Mouse (Mus musculus): ENCODE results near the gene Hsf4. TPM values are rescaled to one million over a fixed set of nuclear protein-coding genes. Genes with fewer than 3 reads are reported as not detected.

The Hsf4 gene
- total RNA-seq, 2 experiments from 2014 or later: 17.2 to 17.5 TPM

DNA sequence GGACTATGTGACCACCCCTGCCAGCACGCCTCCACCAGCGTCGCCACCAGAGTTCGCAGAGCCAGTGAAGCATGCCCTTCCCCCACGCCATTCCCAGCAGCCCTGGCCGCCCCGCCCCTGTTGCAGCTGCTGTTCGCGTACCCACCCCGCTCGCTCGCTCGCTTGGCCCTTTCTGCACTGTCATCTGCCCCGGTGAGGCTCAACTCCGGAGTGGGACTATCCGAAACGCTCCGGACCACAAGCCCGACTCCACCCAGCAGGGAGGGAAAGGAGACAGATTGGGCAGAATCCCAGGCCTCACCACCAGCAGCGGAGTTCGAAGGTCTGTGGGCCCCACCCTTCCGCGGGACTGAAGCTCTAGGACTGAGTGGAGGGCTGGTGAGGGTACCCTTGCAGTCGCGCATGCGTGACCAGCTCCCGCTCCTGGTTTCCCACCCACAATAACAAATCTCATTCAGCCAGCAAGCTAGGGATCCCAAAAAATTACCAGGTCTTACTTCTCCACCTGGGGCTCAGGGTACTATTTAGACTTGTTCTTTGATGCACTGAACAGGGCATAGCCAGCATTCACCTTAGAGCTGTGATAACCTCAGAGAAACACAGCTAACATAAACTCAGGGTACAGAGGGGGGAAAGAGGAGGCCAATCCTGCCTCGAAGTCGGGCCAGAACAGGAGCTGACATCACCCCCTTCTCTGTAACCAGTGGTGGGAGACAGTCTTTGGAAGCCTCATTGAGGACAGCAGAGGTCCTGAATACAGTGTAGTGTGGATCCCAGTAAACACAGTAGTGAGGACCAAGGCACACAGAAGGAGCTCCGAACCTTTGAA lies 6.9 kb downstream of the Hsf4 start:
- DNase-seq (ENCODE audit: extremely low spot score in 1 of 2, low spot score in 2 of 2): peak in 1 of 2 experiments; percentile 61
- intact Hi-C loops (cut with DNase I): no loop called here
- TF ChIP-seq CTCF (IDR thresholded peaks at IDR 0.05): no peak
- Histone ChIP-seq H3K4me3 (peak overlapping the region; percentile 57), H3K27ac (peak overlapping the region; percentile 82)

DNA sequence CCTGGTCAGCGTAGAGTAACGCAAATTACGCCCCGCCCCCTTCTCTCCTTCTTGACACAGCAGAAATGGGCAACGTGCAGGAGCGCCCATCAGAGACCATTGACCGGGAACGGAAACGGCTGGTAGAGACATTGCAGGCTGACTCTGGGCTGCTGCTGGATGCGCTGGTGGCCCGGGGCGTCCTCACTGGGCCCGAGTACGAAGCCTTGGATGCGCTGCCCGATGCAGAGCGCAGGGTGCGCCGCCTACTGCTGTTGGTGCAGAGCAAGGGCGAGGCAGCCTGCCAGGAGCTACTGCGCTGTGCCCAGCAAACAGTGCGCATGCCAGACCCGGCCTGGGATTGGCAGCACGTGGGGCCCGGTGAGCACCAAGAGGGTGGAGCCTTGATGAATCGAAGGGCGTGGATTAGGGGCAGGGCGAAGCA lies 9.3 kb downstream of the Hsf4 start:
- peak; percentile 83 to 85 for DNase-seq (ENCODE audit: extremely low spot score in 1 of 2, low spot score in 2 of 2)
- peak overlapping the region; percentile 41; the same call in 1 of the 2 replicates for H3K27ac ChIP-seq
- intact Hi-C loops (cut with DNase I): no loop called here
- peak; percentile 20 for TF ChIP-seq CTCF (IDR thresholded peaks at IDR 0.05)
- peak overlapping the region; percentile 38 for H3K4me3 ChIP-seq

GRCm38 (mm10) chr8:105280567-105280966 lies 11.0 kb downstream of the Hsf4 start:
- H3K4me3 ChIP-seq: no peak overlapping the region
- intact Hi-C loops (cut with DNase I): no loop called here
- TF ChIP-seq CTCF (IDR thresholded peaks at IDR 0.05): no peak
- no peak for DNase-seq (ENCODE audit: extremely low spot score in 1 of 2, low spot score in 2 of 2)
- no peak overlapping the region for H3K27ac ChIP-seq

- no peak overlapping the region for H3K4me3 ChIP-seq
- no peak for TF ChIP-seq CTCF (IDR thresholded peaks at IDR 0.05)
- DNase-seq (ENCODE audit: extremely low spot score in 1 of 2, low spot score in 2 of 2): no peak
- no peak overlapping the region for H3K27ac ChIP-seq
- intact Hi-C loops (cut with DNase I): no loop called here
Observed at GRCm38 (mm10) chr8:105281821-105282220, 12.2 kb downstream of the Hsf4 start.

DNA sequence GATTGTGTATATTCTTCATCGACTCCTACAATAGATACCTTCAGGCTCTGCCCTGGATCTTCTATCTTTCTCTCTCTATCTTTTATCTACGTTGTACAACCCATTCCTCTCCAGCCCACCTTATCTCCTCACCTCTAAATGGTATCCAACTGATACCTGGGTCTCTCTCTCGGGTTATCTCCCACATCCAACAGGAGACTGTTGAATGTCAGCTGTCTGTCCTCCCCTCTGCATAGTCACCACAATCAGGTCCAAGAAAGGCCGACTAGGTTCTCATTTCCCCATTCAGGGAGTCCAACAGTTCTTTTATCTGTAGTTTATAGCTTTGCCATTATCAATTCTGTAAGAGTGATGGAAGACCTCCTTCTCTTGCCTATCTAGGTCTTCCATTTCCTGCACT lies 12.6 kb downstream of the Hsf4 start:
- Histone ChIP-seq H3K4me3 (no peak overlapping the region), H3K27ac (no peak overlapping the region)
- TF ChIP-seq CTCF (IDR thresholded peaks at IDR 0.05): no peak
- DNase-seq (ENCODE audit: extremely low spot score in 1 of 2, low spot score in 2 of 2): no peak
- intact Hi-C loops (cut with DNase I): no loop called here

DNA sequence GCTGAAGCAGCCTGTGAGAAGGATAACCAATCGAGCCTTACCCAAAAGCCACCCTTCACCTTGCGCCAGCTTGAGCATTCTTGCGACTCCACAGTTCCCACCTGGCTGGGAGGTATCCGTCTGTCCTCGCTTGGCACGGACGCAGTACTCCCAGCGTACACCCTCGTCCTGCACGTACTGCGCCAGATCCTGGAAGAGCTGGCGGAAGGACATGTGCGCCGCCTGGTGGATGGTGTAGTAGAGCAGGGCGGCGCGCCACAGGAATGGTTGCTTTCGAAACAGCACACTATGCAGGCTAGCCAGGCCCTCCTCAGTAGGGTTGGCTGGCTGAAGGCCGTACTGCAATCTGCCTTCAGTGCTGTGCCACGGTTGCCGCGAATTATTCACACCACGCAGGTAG lies 13.5 kb downstream of the Hsf4 start:
- no peak for DNase-seq (ENCODE audit: extremely low spot score in 1 of 2, low spot score in 2 of 2)
- Histone ChIP-seq H3K27ac (no peak overlapping the region), H3K4me3 (no peak overlapping the region)
- intact Hi-C loops (cut with DNase I): no loop called here
- TF ChIP-seq CTCF (IDR thresholded peaks at IDR 0.05): peak; percentile 63

DNA sequence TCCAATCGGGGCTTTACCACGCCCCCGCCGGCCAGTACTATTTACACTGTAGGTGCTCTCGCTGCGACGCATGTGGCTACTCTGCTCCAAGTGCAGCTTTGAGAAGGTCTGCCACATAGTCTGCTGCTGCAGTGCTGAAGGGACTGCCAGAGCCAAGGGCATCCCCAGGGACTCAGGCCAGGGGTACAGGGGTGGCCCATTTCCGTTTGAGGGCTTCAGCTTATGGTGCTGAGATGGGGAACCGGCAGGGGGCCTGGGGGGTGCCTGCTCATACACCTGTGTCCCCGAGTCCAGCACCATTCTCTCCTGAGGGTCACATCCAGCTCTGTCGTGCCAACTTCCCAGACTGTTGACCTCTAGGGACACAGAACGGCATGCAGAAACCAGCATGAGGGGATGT lies 15.9 kb downstream of the Hsf4 start:
- intact Hi-C loops (cut with DNase I): no loop called here
- DNase-seq (ENCODE audit: extremely low spot score in 1 of 2, low spot score in 2 of 2): no peak
- no peak overlapping the region for H3K4me3 ChIP-seq
- no peak for TF ChIP-seq CTCF (IDR thresholded peaks at IDR 0.05)
- H3K27ac ChIP-seq: no peak overlapping the region

DNA sequence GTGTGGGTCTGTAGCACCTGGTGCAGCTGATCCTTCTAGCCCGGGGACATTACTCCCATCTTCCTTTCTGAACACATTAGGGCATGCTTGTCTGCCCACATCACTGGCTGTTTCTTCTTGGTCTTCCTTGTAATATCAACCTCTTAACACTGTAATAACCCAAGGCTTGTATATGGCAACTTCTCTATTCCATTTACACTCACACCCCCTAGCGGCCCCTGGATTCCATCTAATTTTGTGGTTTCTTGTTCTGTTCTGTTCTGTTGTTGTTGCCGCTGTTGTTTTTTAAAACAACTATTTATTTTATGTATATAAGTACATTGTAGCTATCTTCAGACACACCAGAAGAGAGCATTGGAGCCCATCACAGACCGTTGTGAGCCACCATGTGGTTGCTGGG lies 17.3 kb downstream of the Hsf4 start:
- no peak; the same call in 1 of the 2 replicates for TF ChIP-seq CTCF (IDR thresholded peaks at IDR 0.05)
- intact Hi-C loops (cut with DNase I): no loop called here
- H3K4me3 ChIP-seq: no peak overlapping the region
- H3K27ac ChIP-seq: no peak overlapping the region
- no peak for DNase-seq (ENCODE audit: extremely low spot score in 1 of 2, low spot score in 2 of 2)

DNA sequence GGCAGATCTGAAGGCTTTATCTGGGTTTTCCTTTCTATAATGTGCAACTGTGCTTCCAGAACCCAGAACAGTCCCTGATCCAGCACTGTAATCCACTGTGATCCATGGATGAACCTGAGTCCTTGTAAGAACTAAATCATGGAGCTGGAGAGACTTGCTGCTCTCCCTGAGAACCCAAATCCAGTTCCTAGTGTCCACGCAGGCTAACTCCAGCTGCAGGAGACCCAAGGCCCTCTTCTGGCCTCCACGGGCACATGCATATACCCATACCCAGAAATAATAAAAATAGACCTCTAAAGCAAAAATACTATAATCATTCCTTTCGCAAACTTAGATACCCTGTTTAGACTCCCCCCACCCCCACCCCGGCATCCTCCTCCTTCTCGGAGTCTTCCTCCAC lies 18.6 kb downstream of the Hsf4 start:
- no peak overlapping the region for H3K27ac ChIP-seq
- H3K4me3 ChIP-seq: peak overlapping the region; percentile 61
- DNase-seq (ENCODE audit: extremely low spot score in 1 of 2, low spot score in 2 of 2): no peak
- intact Hi-C loops (cut with DNase I): no loop called here
- no peak for TF ChIP-seq CTCF (IDR thresholded peaks at IDR 0.05)

DNA sequence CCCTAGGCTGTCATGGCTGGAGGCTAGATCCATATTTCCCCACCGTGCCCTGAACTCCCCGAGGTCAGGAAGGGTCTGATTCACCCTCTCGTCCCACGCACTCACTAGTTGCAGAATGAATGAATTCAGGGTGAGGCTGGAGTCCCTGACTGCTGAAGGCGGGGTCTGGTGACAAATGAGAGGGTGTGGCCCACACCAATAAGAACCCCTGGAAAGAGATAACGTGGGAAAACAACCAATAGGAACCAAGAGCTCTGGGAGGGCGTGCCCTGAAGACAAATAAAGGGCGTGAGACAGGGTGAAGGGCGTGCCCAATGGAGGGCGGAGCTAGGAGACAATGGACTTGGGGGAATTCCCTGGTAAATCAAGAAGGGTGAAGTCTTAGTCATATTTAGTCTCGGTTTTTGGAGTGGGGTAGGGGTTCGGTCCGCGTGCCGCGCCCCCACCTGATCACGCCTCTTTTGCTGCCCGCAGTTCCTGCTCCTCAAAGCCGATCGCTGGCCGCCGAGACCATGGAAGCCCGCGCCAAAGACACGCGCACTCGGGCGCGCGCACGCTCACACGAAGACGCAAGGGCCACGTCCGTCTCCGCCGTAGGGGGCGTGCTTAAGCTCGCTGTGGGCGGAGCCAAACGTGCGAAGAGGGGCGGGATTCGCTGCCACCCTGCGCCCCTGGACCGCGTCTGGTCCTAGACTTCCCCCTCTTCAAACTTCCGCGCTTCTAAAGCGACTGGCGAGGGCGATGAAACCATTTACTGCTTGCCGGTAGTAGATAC lies 19.5 kb downstream of the Hsf4 start:
- H3K4me3 ChIP-seq: peak overlapping the region; percentile 61
- intact Hi-C loops (cut with DNase I): no loop called here
- no peak; the same call in none of the 2 replicates for TF ChIP-seq CTCF (IDR thresholded peaks at IDR 0.05)
- H3K27ac ChIP-seq: peak overlapping the region; percentile 86
- DNase-seq (ENCODE audit: extremely low spot score in 1 of 2, low spot score in 2 of 2): peak; percentile 94 to 95

- intact Hi-C loops (cut with DNase I): loop anchor here (2.0 kb wide), 1 partner anchor 635 kb away; no protein-coding TSS in a partner anchor
- Histone ChIP-seq H3K27ac (peak within 1 kb of the TSS; percentile 86), H3K4me3 (peak within 1 kb of the TSS; percentile 61)
- peak; percentile 48 for TF ChIP-seq CTCF (IDR thresholded peaks at IDR 0.05)
- no peak for DNase-seq (ENCODE audit: extremely low spot score in 1 of 2, low spot score in 2 of 2)
Observed at GRCm38 (mm10) chr8:105289805-105290460, 20.3 kb downstream of the Hsf4 start, which contains the start of gene 4931428F04Rik. 4931428F04Rik (minus strand) TSS chr8:105289864.
